Mouse (Mus musculus): ENCODE results near the gene Tgfbrap1.
"Not testable (repeated sequence)": the region's sequence is repeated elsewhere in the genome, so short reads cannot be mapped to it uniquely, and the experiment has no call there.

Tgfbrap1 gene

GRCm38 (mm10) chr1:43036014-43036413, 62.4 kb downstream of the Tgfbrap1 start:
- no peak for DNase-seq (ENCODE audit: low spot score in 2 of 2)

DNA sequence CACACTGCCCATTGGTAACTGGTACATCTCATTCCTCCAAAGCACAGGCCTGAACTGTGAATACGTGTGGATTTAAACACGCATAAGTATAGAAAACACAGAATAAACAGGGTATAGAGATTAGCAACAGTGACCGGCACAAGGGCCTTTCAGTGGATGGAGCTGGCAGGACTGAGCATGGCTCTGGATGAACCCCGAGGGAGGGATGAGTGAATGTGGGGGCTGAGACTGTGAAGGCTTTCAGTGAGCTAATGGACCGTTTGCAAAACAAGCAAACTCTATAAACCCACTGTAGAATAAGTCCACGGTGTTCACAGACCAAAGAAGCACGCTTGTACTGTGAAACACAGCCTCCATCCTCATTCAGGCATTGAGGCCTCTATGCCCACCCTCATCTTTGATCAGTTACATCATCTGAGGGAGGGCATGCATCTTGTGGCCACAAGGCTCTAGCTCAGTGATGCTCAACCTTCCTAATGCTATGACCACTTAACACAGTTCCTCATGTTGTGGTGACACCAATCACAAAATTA, 83.2 kb downstream of the Tgfbrap1 start:
- not testable (repeated sequence) for DNase-seq (ENCODE audit: low spot score in 2 of 2)

- no peak for DNase-seq (ENCODE audit: low spot score in 2 of 2)
Measured at GRCm38 (mm10) chr1:43010461-43010860, 88.0 kb downstream of the Tgfbrap1 start.

GRCm38 (mm10) chr1:43006524-43006923, 91.9 kb downstream of the Tgfbrap1 start:
- DNase-seq (ENCODE audit: low spot score in 2 of 2) = no peak

GRCm38 (mm10) chr1:43006051-43006514, 92.4 kb downstream of the Tgfbrap1 start:
- no peak for DNase-seq (ENCODE audit: low spot score in 2 of 2)

Measured in thymus, postnatal 10 days (tissue).